Mouse (Mus musculus) subcutaneous adipose tissue, adult 2 months (tissue): Measurements from ENCODE around the gene Olfr1386. TPM values are rescaled to one million over a fixed set of nuclear protein-coding genes. Genes with fewer than 3 reads are reported as not detected.

Source experiments
- polyA plus RNA-seq: library from polyadenylated mRNA; depleted of rRNA; stranded (reverse); fragments of >200 nt; gene quantifications from 2 replicates; pipeline ENCODE4 v1.2.3, GENCODE M21; 2012; ENCODE audit warnings: low replicate concordance; rRNA removed

Gene Olfr1386
- not detected in 2 replicates for polyA plus RNA-seq

DNA sequence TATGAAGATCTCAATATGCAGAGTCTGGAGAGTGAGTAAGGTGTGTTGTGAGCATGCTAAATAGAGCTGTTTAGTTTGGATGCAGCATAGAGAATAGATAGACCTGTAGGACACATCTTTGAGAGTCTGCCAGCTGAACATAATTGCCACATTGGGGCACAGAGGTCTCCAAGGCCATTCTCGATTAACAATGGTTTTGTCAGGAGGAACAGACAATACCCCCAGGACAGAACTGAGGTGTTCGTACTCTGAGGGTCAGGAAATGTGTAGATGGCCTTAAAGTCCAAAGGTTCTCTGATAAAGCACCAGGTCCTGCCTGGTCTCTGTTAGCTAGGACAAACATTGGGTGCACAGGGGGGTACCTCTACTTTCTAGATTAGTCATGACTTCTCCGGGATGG is at the start of gene Olfr1386:
Gene Olfr1386 (plus strand): TSS at position 301 of the 400 bp plus-strand sequence.

GRCm38 (mm10) chr11:49422767-49423166 is 42.1 kb upstream of the Olfr1386 start, which contains the start of gene Olfr1389:
Gene Olfr1389 (plus strand): TSS chr11:49423067.

GRCm38 (mm10) chr11:49436411-49436810 is 28.4 kb upstream of the Olfr1386 start, which contains the start of gene Olfr1388:
Gene Olfr1388 (plus strand): TSS chr11:49436624.

DNA sequence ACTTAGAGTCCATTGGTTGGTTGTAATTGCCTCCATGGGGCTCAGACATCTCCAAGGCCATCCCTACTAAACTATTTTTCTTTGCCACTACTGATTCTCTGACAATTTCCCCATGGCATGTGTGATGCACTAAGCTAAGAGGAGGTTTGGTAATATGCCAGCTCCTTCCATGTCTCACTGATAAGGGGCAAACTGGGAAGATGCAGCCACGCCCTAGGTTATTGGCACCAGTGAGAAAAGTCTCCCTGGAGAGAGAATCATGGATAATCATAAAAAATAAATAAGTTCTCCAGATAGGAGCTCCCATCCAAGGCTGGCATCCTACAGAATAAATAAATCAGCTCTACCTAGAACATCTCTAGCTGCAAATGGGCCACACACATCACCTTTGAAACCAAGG is 9.8 kb upstream of the Olfr1386 start, which contains the start of gene Olfr1387:
Gene Olfr1387 (plus strand): TSS at position 301 of the 400 bp plus-strand sequence.

GRCm38 (mm10) chr11:49488770-49489169 is 23.9 kb downstream of the Olfr1386 start, which contains the start of gene Olfr1385:
Gene Olfr1385 (plus strand): TSS chr11:49489070.

DNA sequence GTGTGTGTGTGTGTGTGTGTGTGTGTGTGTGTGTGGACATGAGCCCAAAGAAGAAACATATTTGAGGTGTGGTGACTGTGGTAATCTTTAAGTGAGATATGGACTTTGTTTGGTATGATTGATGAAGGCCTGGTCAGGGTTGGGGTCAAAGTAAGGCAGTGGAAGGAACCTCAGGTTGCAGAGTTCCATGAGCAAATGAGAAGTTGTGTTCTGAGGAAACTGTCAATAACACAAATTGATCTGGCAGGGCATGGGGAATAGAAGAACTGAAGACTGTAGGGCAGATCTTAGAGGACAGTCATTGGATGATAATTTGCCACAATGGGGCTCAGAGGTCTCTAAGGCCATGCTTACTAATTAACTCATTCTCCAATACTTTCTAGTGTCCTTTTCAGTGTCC is 54.5 kb downstream of the Olfr1386 start, which contains the start of gene Olfr1383:
Gene Olfr1383 (plus strand): TSS at position 301 of the 400 bp plus-strand sequence.

Other genes with a start within 250 kb of the Olfr1386 start
- 159 and 174 TPM in 2 replicates for gene Mgat1, start 220.9 kb upstream of the Olfr1386 start, polyA plus RNA-seq
- 0.19 and 0.28 TPM in 2 replicates for gene Olfr1393, start 186.7 kb upstream of the Olfr1386 start, polyA plus RNA-seq
- 0.06 and 0.17 TPM in 2 replicates for gene Olfr1392, start 179.8 kb upstream of the Olfr1386 start, polyA plus RNA-seq
- gene Olfr10, start 160.3 kb upstream of the Olfr1386 start, polyA plus RNA-seq: not detected in 2 replicates
- not detected in 2 replicates for gene Olfr1391, start 142.3 kb upstream of the Olfr1386 start, polyA plus RNA-seq
- gene Olfr1390, start 129.9 kb upstream of the Olfr1386 start, polyA plus RNA-seq: not detected in 2 replicates
- not detected in 2 replicates for gene Olfr1389, start 42.0 kb upstream of the Olfr1386 start, polyA plus RNA-seq
- gene Olfr1388, start 28.4 kb upstream of the Olfr1386 start, polyA plus RNA-seq: 0.50 and 2.1 TPM in 2 replicates
- not detected in 2 replicates for gene Olfr1387, start 9.7 kb upstream of the Olfr1386 start, polyA plus RNA-seq
- gene Olfr1385, start 24.0 kb downstream of the Olfr1386 start, polyA plus RNA-seq: not detected in 2 replicates
- gene Olfr1384, start 41.7 kb downstream of the Olfr1386 start, polyA plus RNA-seq: not detected in 2 replicates
- gene Olfr1383, start 54.6 kb downstream of the Olfr1386 start, polyA plus RNA-seq: not detected in 2 replicates
- not detected in 2 replicates for gene Olfr1382, start 63.2 kb downstream of the Olfr1386 start, polyA plus RNA-seq
- not detected in 2 replicates for gene Olfr1381, start 78.4 kb downstream of the Olfr1386 start, polyA plus RNA-seq
- gene Olfr1380, start 91.8 kb downstream of the Olfr1386 start, polyA plus RNA-seq: not detected in 2 replicates
- gene Flt4, start 144.2 kb downstream of the Olfr1386 start, polyA plus RNA-seq: 10.8 and 19.1 TPM in 2 replicates
- 1.1 and 2.2 TPM in 2 replicates for gene Scgb3a1, start 198.6 kb downstream of the Olfr1386 start, polyA plus RNA-seq
- gene Cnot6, start 247.7 kb downstream of the Olfr1386 start, polyA plus RNA-seq: 8.4 and 17.1 TPM in 2 replicates